Mouse (Mus musculus): Measurements from ENCODE around the gene Nudt17. TPM values are rescaled to one million over a fixed set of nuclear protein-coding genes. Genes with fewer than 3 reads are reported as not detected.
"Not testable (repeated sequence)": the region's sequence is repeated elsewhere in the genome, so short reads cannot be mapped to it uniquely, and the experiment has no call there.

The Nudt17 gene
- polyA plus RNA-seq, 1 experiment from 2014 or later = 12.2 TPM

GRCm38 (mm10) chr3:96692506-96692905 is 15.9 kb downstream of the Nudt17 start:
- WGBS = 23% methylated on average over 3 of the region's 3 CpGs
- H3K4me3 ChIP-seq (ENCODE audit: low read length) = no peak overlapping the region

GRCm38 (mm10) chr3:96690298-96690697 is 18.1 kb downstream of the Nudt17 start:
- Histone ChIP-seq H3K27ac (ENCODE audit: low read length) (no peak overlapping the region), H3K4me1 (ENCODE audit: insufficient read depth, low read length) (0 out of 2 replicates have a peak, but pooled peaks cover under 1% of the 10 kb centered on the region), H3K4me3 (ENCODE audit: low read length) (no peak overlapping the region), H3K4me2 (replicated peaks; ENCODE audit: low read depth, low read length) (no peak overlapping the region), H3K36me3 (ENCODE audit: insufficient read depth, low read length) (no peaks in the 10 kb centered on the region), H3K27me3 (ENCODE audit: insufficient read depth, low read length) (no peaks in the 10 kb centered on the region), H3K9ac (replicated peaks; ENCODE audit: low read length) (no peak overlapping the region), H3K9me3 (ENCODE audit: low read length) (no peaks in the 10 kb centered on the region)
- no peak for ATAC-seq (ENCODE audit: low FRiP score, low TSS enrichment)
- 56% methylated on average over 3 of the region's 3 CpGs for WGBS

More at GRCm38 (mm10) chr3:96692506-96692905, 15.9 kb downstream of the Nudt17 start:
- Histone ChIP-seq H3K9me3 (ENCODE audit: low read length) (no peaks in the 10 kb centered on the region), H3K27me3 (ENCODE audit: insufficient read depth, low read length) (no peaks in the 10 kb centered on the region), H3K4me2 (replicated peaks; ENCODE audit: low read depth, low read length) (no peak overlapping the region), H3K27ac (ENCODE audit: low read length) (no peak overlapping the region), H3K4me1 (ENCODE audit: insufficient read depth, low read length) (peaks cover 9% of the 10 kb centered on the region), H3K36me3 (ENCODE audit: insufficient read depth, low read length) (no peaks in the 10 kb centered on the region), H3K9ac (replicated peaks; ENCODE audit: low read length) (no peak overlapping the region)
- ATAC-seq (ENCODE audit: low FRiP score, low TSS enrichment) = no peak

GRCm38 (mm10) chr3:96688854-96689253 is 19.5 kb downstream of the Nudt17 start:
- Histone ChIP-seq H3K27me3 (ENCODE audit: insufficient read depth, low read length) (peaks cover 2% of the 10 kb centered on the region; the same call in 1 of the 2 replicates), H3K9me3 (ENCODE audit: low read length) (no peaks in the 10 kb centered on the region), H3K4me1 (ENCODE audit: insufficient read depth, low read length) (no peaks in the 10 kb centered on the region), H3K9ac (replicated peaks; ENCODE audit: low read length) (no peak overlapping the region), H3K4me3 (ENCODE audit: low read length) (no peak overlapping the region), H3K27ac (ENCODE audit: low read length) (no peak overlapping the region), H3K4me2 (replicated peaks; ENCODE audit: low read depth, low read length) (no peak overlapping the region), H3K36me3 (ENCODE audit: insufficient read depth, low read length) (no peaks in the 10 kb centered on the region)
- ATAC-seq (ENCODE audit: low FRiP score, low TSS enrichment) = no peak
- 79% methylated on average over 11 of the region's 11 CpGs for WGBS

DNA sequence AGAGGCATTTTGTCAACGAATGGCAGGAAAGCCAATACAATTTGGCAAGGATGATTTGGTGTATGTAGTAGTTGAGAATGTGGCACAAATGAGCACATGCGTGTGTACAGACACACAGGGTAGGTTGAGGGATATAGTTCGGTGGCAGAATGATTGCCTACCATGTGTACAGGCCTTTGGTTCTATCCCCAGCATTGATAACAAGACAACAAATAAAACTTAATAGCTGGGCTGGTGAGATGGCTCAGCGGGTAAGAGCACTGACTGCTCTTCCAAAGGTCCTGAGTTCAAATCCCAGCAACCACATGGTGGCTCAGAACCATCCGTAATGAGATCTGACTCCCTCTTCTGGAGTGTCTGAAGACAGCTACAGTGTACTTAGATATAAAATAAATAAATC is 22.3 kb downstream of the Nudt17 start:
- not testable (repeated sequence) for H3K4me1 ChIP-seq (ENCODE audit: insufficient read depth, low read length); H3K9me3 ChIP-seq (ENCODE audit: low read length); H3K27me3 ChIP-seq (ENCODE audit: insufficient read depth, low read length); H3K27ac ChIP-seq (ENCODE audit: low read length); H3K36me3 ChIP-seq (ENCODE audit: insufficient read depth, low read length); H3K4me3 ChIP-seq (ENCODE audit: low read length); H3K4me2 ChIP-seq (replicated peaks; ENCODE audit: low read depth, low read length); H3K9ac ChIP-seq (replicated peaks; ENCODE audit: low read length); ATAC-seq (ENCODE audit: low FRiP score, low TSS enrichment)
- 90% methylated on average over 5 of the region's 5 CpGs for WGBS

DNA sequence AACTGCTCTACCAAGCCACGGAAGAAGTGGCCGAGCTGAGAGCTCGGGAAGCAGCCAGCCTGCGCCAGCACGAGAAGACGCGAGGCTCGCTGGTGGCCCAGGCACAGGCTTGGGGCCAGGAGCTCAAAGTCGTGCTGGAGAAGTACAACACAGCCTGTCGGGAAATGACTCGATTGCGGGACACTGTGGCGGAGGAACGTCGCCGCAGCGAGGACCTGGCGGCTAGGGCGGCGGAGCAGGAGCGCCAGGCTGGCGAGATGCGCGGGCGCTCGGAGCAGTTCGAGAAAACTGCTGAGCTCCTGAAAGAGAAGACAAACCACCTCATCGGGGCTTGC is 23.6 kb downstream of the Nudt17 start:
- no peak for ATAC-seq (ENCODE audit: low FRiP score, low TSS enrichment)

GRCm38 (mm10) chr3:96684151-96684821 is 24.1 kb downstream of the Nudt17 start:
- H3K9me3 ChIP-seq (ENCODE audit: low read length) = no peaks in the 10 kb centered on the region
- H3K27ac ChIP-seq (ENCODE audit: low read length) = no peak overlapping the region
- peak overlapping the region; percentile 42 for H3K9ac ChIP-seq (replicated peaks; ENCODE audit: low read length)
- no peaks in the 10 kb centered on the region for H3K4me1 ChIP-seq (ENCODE audit: insufficient read depth, low read length)
- 58% methylated on average over 17 of the region's 17 CpGs for WGBS
- ATAC-seq (ENCODE audit: low FRiP score, low TSS enrichment) = no peak
- peaks cover 10% of the 10 kb centered on the region; the same call in 1 of the 2 replicates for H3K27me3 ChIP-seq (ENCODE audit: insufficient read depth, low read length)
- peak overlapping the region; percentile 42 for H3K4me2 ChIP-seq (replicated peaks; ENCODE audit: low read depth, low read length)
- no peaks in the 10 kb centered on the region for H3K36me3 ChIP-seq (ENCODE audit: insufficient read depth, low read length)
- H3K4me3 ChIP-seq (ENCODE audit: low read length) = peak overlapping the region; percentile 22

More for the DNA sequence above, 23.6 kb downstream of the Nudt17 start:
- Histone ChIP-seq H3K9me3 (ENCODE audit: low read length) (no peaks in the 10 kb centered on the region), H3K36me3 (ENCODE audit: insufficient read depth, low read length) (no peaks in the 10 kb centered on the region), H3K4me1 (ENCODE audit: insufficient read depth, low read length) (no peaks in the 10 kb centered on the region), H3K9ac (replicated peaks; ENCODE audit: low read length) (peak overlapping the region; percentile 42), H3K27me3 (ENCODE audit: insufficient read depth, low read length) (peaks cover 10% of the 10 kb centered on the region; the same call in 1 of the 2 replicates), H3K4me3 (ENCODE audit: low read length) (peak overlapping the region; percentile 22), H3K27ac (ENCODE audit: low read length) (no peak overlapping the region), H3K4me2 (replicated peaks; ENCODE audit: low read depth, low read length) (peak overlapping the region; percentile 42)
- 33% methylated on average over 28 of the region's 28 CpGs for WGBS

DNA sequence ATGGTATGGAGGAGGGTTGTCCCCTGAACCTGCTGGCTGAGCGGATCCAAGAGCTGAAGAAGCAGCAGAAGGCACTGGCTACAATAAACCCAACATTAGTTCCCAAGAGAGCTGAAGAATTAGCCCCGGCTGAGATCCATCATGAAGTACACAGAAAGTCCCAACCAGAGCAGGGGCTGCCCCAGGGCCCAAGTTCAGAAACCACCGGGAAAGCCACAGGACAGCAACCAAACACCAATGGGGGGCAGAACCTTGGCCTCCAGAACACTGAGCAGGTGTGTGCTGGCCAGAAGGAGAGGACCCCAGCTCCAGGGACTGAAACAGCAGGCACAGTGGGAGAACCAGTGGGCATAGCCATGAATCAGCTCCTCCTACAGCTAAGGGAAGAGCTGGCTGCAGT is 24.9 kb downstream of the Nudt17 start:
- Histone ChIP-seq H3K9ac (replicated peaks; ENCODE audit: low read length) (no peak overlapping the region), H3K27ac (ENCODE audit: low read length) (no peak overlapping the region), H3K27me3 (ENCODE audit: insufficient read depth, low read length) (peaks cover 10% of the 10 kb centered on the region; the same call in 1 of the 2 replicates), H3K36me3 (ENCODE audit: insufficient read depth, low read length) (no peaks in the 10 kb centered on the region), H3K9me3 (ENCODE audit: low read length) (no peaks in the 10 kb centered on the region), H3K4me2 (replicated peaks; ENCODE audit: low read depth, low read length) (no peak overlapping the region), H3K4me1 (ENCODE audit: insufficient read depth, low read length) (no peaks in the 10 kb centered on the region), H3K4me3 (ENCODE audit: low read length) (no peak overlapping the region)
- WGBS = 93% methylated on average over 3 of the region's 3 CpGs
- no peak for ATAC-seq (ENCODE audit: low FRiP score, low TSS enrichment)

DNA sequence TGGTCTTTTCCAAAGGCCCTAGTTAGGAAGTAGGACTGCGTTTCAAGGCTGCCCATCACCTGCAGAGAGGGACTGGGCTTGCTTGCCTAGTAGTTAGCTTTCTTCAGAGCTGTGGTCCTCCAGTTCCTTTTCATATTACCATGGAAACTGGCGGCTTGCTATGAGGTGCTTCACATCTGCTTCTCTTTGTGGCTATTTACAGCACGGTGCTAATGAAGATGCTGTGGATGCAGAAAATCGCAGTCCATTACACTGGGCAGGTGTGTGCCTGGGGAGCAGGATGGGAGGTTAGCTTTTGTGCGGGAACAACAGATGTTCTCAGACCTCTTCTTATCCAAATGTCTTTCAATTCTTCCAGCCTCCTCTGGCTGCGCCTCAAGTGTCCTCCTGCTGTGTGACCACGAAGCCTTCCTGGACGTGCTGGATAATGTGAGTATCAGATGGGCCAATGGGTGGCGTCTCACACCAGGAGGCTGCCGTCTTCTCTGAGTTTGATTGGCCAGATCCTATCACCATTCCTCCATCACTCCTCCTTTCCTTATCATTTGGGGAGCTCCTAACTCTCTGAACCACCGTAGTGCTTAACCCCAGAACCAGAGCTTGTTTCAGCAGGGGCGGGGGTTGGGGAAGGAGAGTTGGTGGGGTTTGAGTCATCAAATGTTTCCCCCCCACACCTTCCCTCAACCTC is 27.9 kb downstream of the Nudt17 start:
- ATAC-seq (ENCODE audit: low FRiP score, low TSS enrichment) = no peak
- Histone ChIP-seq H3K36me3 (ENCODE audit: insufficient read depth, low read length) (no peaks in the 10 kb centered on the region), H3K4me2 (replicated peaks; ENCODE audit: low read depth, low read length) (no peak overlapping the region), H3K9ac (replicated peaks; ENCODE audit: low read length) (no peak overlapping the region), H3K4me1 (ENCODE audit: insufficient read depth, low read length) (peaks cover 4% of the 10 kb centered on the region; the same call in 1 of the 2 replicates), H3K27me3 (ENCODE audit: insufficient read depth, low read length) (peaks cover 10% of the 10 kb centered on the region; the same call in 1 of the 2 replicates), H3K4me3 (ENCODE audit: low read length) (no peak overlapping the region), H3K27ac (ENCODE audit: low read length) (no peak overlapping the region), H3K9me3 (ENCODE audit: low read length) (no peaks in the 10 kb centered on the region)
- 32% methylated on average over 12 of the region's 12 CpGs for WGBS

DNA sequence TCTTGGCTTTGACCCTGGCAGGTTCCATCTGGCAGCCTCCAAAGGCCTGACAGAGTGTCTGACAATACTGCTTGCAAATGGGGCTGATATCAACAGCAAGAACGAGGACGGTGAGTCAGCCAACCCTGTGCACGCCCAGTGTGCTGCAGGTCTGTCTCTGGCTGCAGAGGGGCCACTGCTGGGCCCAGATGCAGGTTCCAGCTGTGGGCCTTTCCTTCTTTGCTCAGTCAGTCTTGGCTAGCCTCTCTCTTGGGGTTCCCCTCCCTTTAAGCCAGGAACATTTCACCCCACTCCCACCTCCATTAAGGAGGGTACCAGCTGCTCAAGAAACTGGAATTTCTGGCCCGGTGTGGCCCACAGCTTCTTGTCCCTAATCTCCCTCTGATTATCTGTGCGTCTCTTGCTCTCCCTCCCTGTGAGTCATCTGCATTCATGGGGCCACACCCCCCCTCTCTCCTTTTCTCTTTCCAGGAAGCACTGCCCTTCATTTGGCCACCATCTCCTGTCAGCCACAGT is 29.1 kb downstream of the Nudt17 start:
- no peak overlapping the region for H3K9ac ChIP-seq (replicated peaks; ENCODE audit: low read length)
- peaks cover 10% of the 10 kb centered on the region; the same call in 1 of the 2 replicates for H3K27me3 ChIP-seq (ENCODE audit: insufficient read depth, low read length)

DNA sequence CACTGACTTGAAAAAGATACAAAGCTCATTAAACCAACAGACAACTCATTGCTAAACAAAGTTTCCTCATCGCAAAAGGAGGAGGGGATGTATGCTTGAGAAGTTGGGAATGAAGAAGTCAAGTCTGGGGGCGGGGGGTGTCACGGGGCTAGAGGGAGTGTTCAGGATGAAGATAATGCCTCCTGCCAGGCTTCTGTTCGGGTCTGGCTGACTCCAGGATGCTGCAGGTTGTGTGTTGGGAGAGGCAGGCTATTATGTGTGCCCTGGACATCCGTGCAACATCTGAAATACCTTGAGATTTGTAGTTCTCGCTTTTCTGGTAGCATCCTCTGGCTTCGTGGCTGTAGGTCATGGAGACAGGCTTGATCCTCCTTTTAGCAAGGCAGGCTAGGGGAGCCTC is 29.9 kb downstream of the Nudt17 start:
- 68% methylated on average over 7 of the region's 7 CpGs for WGBS
- H3K27ac ChIP-seq (ENCODE audit: low read length) = no peak overlapping the region
- H3K9ac ChIP-seq (replicated peaks; ENCODE audit: low read length) = no peak overlapping the region
- H3K9me3 ChIP-seq (ENCODE audit: low read length) = no peaks in the 10 kb centered on the region
- no peak overlapping the region for H3K4me3 ChIP-seq (ENCODE audit: low read length)
- no peak for ATAC-seq (ENCODE audit: low FRiP score, low TSS enrichment)
- H3K36me3 ChIP-seq (ENCODE audit: insufficient read depth, low read length) = no peaks in the 10 kb centered on the region
- no peak overlapping the region for H3K4me2 ChIP-seq (replicated peaks; ENCODE audit: low read depth, low read length)
- H3K27me3 ChIP-seq (ENCODE audit: insufficient read depth, low read length) = 0 out of 2 replicates have a peak, but pooled peaks cover 5% of the 10 kb centered on the region
- H3K4me1 ChIP-seq (ENCODE audit: insufficient read depth, low read length) = peaks cover 17% of the 10 kb centered on the region

More for the DNA sequence above, 29.1 kb downstream of the Nudt17 start:
- no peaks in the 10 kb centered on the region for H3K9me3 ChIP-seq (ENCODE audit: low read length)
- H3K4me1 ChIP-seq (ENCODE audit: insufficient read depth, low read length) = peaks cover 10% of the 10 kb centered on the region
- H3K36me3 ChIP-seq (ENCODE audit: insufficient read depth, low read length) = no peaks in the 10 kb centered on the region
- no peak overlapping the region for H3K4me2 ChIP-seq (replicated peaks; ENCODE audit: low read depth, low read length)
- H3K27ac ChIP-seq (ENCODE audit: low read length) = no peak overlapping the region
- ATAC-seq (ENCODE audit: low FRiP score, low TSS enrichment) = no peak
- H3K4me3 ChIP-seq (ENCODE audit: low read length) = no peak overlapping the region
- 36% methylated on average over 5 of the region's 5 CpGs for WGBS

Measured in kidney, embryonic 16.5 days (tissue).